Mouse (Mus musculus) liver, adult (tissue): ENCODE measurements around the gene Nop9.
A peak's percentile ranks its signal among the peaks of the same experiment; 100 is the strongest.

Experiments used
- GATA4 ChIP-seq: IDR thresholded peaks from 2 replicates; pipeline ENCODE4 v1.6.1; 2014; ENCODE audit warnings: mild to moderate bottlenecking, low read length; ENCODE audit not compliant: insufficient replicate concordance

Nop9 gene

DNA sequence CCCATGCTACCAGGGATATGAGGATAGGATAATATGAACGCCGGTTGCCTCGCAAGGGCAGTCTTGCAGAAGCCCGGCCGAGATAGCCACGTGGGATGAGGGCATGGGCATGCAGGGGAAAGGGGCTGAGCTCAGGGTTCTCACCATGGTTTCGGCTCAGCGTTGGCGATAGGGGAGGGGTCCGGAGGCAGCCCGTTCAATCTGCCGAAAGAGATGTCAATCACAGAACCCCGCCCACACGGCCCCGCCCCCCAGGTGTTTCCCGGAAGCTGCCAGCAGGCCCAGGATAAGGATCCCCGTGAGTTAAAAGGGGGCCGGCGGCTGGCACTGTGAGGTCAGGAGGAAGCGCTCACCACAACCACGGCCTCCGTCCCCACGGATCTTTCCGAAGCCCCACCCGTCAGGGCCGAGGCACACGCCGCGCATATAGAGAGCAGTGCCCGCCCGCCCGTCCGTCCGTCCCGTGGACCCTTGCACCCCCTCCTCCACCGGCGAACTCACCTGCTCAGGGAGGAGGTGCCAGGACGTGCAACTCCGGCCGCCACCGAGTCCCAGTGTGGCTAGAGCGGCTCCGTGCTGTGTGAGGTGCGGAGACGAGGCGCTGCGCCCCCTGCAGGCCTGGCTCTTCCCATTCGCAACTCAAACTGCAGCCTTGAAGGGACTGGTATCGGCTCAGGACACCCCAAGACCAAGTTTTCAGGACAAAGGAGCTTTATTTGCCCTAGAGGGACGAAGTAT, 23.6 kb upstream of the Nop9 start, which contains the start of gene Rabggta:
Rabggta (minus strand) TSS at position 564 of the 738 bp plus-strand sequence.
- TF ChIP-seq GATA4: no peak

DNA sequence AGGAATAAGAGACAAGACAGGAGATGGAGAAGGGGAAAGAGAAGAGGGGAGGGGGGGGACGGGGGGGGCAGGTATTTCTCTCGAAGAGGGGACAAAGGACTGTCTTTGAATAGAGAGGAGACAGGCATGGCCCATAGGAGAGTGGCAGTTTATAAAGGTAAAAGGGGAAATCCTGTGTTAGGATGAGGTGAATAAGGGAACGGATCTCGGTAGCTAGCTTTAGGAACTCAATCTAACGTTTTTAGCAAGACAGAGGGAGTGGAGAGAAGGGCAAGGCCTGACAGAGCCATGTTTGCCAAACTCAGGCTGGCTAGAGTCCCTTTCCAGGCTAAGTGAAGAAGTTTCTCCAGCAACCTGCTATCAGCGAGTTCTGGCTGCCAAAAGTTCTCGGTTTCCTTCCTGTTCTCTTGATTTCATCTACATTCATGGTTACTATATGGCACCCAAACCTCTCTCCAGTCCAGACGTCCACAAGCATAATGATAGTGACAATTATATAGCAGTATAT, 23.0 kb upstream of the Nop9 start:
- no peak for TF ChIP-seq GATA4

DNA sequence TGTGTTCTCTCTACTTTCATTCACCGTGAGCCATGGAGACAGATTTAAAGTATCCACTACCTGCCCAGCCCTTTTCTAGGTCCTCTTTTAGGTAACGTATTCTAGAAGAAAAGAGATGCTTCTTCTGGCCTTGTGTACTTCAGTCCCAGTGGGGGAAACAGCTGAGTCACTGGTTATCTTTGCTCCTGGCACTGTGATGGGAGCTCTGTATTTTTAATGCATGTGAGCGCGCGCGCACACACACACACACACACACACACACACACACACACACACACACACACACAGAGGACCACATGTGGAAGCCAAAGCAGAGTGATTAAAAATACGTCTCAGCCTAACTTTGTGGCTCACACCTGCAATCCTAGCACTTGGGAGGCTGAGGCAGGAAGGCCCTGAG, 22.1 kb upstream of the Nop9 start:
- no peak for TF ChIP-seq GATA4

DNA sequence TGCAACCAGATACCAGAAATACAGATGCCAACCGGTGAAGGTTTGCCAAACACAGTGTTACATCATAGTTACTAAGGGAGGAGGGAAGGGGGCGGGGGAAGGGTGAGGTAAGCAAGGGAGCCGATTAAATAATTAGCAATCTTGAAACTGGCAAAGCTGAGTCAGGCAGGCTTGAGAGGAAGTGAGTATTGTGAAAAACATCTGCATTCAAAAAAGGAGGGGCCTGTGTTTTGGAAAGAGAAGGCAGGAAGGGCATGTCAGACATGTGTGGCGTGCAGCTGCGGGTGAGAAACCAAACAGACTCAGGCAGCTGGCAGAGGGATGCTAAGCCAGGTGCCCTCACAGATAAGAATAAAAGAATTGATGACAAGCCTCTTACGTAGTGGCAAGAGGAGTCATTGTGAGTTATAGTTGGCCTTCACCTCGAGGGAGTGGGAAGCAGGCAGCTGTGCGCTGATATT, 21.1 kb upstream of the Nop9 start:
- peak; percentile 52; the same call in 1 of the 2 replicates for TF ChIP-seq GATA4

DNA sequence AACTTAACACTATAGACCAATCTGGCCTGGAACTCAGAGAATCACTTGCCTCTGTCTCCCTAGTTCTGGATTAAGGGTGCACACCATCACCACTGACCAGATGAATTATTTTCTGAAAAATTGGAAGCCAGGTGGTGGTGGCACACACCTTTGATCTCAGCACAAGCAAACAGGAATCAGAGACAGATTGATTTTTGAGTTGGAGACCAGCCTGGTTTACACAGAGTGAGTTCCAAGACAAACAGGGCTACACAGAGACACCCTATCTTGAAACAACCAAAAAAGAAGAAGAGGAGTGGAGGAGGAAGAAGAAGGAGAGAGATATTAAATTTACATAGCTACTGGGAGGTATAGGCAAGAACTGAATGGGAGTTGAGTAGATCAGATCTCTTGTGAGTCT, 19.2 kb upstream of the Nop9 start:
- no peak for TF ChIP-seq GATA4

DNA sequence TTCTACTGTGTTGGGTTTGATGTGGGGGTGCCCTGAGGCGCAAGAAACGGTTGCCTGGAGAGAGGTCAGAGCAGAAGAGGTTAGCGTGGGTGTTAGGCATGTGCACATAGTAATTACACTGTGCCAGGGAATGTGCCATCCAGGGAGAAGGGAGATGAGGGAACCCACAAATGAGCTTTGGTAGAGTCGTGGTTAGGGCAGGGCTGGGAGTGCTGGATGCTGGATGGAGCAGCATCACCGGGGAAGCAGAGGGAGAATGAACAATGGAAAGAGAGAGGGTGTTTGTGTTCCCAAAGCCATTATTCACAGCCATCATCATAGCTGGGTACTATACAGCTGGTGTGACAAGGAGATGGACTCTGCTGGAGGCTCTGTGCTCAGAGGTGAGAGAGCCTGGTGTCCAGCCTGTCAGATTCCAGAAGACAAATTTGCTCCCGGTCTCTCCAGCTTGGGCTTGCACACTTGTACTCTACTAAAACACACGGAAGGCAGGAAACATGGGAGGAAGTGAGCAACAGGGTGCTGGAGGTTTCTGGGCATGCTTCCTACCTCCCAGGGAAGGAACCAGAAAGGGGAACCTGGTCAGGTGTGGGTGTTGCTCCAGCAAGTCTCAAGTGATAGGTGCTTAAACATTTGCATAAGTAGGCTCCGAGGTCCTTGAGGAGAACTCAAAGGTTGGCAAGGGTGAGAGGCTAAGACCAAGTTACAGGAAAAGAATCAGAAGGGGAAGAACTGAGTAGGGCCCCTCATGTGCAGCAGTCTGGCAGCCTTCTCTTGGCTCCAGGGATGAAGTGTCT, 17.4 kb upstream of the Nop9 start:
- TF ChIP-seq GATA4: no peak

DNA sequence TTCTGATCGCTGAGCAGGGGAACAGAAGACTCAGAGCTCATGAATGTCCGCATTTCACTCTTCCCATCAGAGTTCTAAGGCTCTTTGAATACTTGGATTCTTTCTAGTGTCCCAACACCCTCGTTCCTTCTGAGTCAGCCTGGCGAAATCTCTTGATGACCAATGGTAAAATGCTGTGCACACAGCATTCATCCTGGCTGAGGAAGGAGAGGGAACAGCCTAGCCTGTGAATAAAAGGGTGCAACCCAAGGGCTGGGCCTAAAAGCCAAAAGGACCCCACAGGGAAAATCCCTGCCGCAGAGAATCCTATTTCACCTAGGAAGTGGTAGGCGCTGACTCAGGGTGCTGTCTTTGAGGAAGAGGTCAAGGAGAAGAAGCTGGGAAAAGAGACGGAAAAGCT, 15.4 kb upstream of the Nop9 start:
- TF ChIP-seq GATA4: no peak

DNA sequence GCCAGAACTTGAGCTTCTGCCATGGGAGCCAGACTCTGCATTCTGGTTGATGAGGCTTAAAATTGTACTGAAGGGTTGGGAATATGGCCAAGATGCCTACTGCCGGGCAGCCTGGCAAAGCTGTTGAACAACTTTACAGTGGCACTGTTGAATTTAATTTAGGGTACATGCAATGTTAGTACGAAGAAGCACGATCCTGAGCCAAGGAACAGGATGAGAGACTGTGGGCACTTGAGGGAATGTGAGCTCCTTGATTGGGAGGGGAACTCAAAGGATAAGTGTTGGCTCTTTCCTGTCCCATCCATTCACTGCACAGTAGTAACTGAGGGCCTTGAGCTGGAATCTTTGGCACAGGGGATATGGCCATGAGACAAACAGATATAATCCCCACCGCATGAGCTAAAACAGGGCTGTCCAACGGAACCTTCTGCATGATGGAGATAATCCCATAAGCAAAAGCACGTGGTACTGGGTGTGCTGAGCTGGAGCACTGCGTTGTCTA, 14.9 kb upstream of the Nop9 start:
- no peak for TF ChIP-seq GATA4

DNA sequence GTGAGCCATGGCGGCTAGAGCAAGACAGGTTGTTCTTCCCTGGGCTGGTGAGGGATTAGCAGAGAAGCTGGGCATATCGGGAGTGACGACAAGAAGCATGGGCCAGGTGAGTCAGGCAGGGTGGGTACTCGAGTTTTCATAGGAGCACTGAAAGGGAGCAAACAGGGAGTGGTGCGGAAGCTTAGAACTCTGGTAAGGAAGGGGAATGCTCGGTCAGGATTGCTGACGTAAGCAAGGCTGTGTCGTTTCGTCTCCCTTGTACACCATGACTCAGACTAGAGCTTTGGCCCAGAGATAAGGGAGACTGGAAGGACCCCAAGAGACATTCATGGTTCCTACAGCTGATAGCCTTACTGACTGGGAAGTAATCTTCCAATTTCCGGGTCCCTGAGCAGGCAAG, 11.6 kb upstream of the Nop9 start:
- no peak for TF ChIP-seq GATA4

DNA sequence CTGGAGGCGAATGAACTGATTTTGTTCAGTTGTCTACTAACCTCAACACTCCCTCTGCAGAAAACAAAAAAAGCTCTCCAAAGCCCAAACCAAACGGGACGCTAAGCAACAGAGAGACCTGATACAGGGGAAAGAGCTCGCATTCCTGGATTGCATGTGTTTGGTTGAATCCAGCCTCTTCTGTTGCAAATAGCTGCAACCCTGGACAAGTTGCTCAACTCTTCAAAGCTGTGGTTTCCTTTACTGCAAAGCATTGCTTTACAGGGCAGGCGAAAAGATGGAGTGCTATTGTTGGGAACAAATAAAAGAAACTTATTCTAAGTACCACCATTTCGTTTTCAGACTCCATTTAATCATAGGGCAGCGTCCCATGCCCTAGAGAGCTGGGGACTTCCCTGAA, 10.6 kb upstream of the Nop9 start:
- no peak for TF ChIP-seq GATA4

DNA sequence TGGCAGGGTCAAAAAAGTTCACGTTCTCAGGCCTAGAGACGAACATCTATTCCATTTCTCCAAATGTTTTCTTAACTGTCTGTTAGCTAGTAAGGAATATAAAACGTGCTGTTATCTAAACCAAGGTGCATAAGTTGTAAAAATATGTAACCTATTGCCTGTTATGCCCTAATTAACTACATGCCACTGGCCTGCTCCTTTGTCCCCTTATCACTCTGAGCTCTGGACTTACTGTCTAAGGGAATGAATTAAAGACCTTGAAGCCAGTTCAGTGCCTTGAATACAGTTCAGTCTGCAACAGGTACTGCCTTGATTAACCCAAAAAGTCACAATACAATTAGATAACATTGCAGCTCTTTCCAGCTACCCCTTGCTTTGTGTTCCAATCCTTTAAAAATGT, 10.2 kb upstream of the Nop9 start:
- no peak for TF ChIP-seq GATA4

DNA sequence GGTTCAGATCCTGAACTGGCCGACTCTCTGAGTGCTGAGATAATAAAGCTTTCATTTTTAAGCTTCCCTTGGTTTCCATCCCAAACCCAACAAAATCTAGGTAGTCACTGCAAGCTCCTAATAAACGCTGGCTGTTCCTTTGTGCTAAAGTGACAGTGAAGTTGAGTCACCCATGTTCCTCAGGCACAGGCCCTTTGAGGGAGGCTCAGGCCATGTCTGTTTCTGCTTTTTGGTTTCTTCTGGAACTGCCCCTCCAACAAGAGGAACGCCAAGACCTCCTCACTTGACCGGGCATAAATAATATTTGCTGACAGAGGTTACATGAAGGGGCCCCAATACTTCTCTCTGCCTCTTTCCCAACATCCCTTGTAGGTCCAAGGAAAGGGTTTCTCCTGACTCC, 9.7 kb upstream of the Nop9 start:
- TF ChIP-seq GATA4: no peak

DNA sequence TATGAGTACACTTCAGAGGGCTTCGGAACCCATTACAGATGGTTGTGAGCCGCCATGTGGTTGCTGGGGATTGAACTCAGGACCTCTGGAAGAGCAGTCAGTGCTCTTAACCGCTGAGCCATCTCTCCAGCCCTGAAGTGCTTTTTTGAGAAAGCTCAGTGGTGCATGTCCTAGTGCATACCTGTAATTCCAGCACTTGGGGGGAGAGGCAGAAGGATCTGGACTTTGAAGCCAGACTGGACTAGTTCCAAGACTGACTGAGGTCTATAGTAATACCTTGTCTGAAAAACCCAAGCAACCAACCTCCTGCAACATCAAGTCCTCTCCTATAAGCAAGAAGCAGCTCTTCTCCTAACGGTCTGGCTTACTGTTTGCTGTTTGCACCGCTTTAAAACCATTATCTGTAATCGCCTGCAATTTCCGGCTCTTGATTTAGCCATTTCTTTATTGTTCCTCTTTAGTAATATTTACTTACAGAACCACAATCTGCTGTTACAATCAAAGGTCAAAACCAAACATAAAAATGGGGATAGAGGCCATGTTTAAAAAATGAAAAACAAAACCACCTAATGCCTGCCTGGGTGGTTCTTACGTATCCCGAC, 8.3 kb upstream of the Nop9 start:
- no peak for TF ChIP-seq GATA4

DNA sequence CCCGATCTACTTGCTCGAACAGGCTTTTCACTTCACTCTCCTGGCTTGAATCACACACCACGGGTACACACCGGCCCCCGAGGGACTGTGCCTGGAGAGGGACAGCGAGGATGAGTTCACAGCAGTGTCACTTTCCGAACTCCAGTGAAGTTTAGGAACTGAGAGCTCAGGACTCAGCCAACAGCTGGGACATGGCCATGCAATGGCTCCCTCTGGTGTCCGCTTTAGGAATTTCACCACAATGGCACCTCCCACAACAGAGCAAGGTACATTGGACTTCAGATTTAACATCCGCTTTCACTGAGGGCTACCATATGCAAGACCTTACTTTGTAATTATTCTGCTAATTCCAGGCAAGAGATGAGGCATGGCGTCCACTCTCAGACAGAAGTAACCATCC, 1.8 kb upstream of the Nop9 start:
- no peak for TF ChIP-seq GATA4

DNA sequence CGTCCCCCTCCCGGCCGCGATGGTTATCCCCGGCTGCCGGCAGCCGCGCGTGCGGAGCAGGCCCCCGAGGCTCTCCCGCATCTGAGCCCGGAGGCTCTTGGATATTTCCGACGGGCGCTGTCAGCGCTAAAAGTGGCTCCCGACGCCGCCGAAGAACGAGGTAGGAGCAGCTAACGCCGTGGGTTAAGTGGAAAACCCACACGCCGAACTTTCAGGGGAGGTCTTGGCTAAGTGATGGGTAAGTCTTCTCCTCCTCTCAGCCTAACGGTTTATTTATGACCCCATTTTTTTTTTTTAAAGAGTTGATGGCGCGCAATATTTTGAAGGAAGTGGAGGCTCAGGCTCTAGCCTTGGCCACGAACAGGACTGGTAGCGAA, 356 bp downstream of the Nop9 start:
- TF ChIP-seq GATA4: no peak
